Mouse (Mus musculus): ENCODE results near the gene Usp3.

DNA sequence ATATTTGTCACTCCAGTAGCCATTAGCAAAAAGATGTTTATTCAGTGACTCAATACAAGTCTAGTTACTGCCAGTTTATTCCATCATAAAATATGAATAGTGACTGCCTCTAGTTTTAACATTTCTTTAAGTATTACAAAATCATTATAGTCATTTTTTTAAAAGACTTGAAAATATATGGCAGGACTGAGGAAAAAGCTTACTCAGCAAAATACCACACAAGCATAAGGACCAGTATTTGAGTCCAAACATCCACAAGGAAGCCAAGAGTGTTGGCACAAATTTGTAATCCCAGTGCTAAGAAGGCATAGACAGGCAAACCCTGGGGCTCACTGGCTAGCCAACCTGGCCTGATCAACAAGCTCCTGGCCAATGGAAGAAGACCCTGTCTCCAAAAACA, 99.0 kb downstream of the Usp3 start:
- no peak for TF ChIP-seq CTCF (IDR thresholded peaks at IDR 0.05; ENCODE audit: control insufficient read depth, insufficient read depth, low read length)
- TF ChIP-seq POLR2A (IDR thresholded peaks at IDR 0.05; ENCODE audit: borderline replicate concordance, control insufficient read depth, low read depth, low read length), result no peak

All from bone marrow, adult 2 months (tissue).